Mouse (Mus musculus) testis, adult 2 months (tissue): ENCODE measurements around the gene Mast4. TPM values are rescaled to one million over a fixed set of nuclear protein-coding genes. Genes with fewer than 3 reads are reported as not detected.

Experiments
- H3K27ac ChIP-seq: fragments of 200-500 bp; 2 replicates; pipeline ENCODE4 v1.5.1; 2012; ENCODE audit warnings: low read depth, low read length; ENCODE audit not compliant: control insufficient read depth, insufficient read depth
- H3K27me3 ChIP-seq: fragments of 200-500 bp; 2 replicates; pipeline ENCODE4 v1.6.1; 2012; ENCODE audit warnings: mild to moderate bottlenecking, low read length, moderate library complexity; ENCODE audit not compliant: control insufficient read depth, insufficient read depth
- H3K36me3 ChIP-seq: fragments of 200-500 bp; 2 replicates; pipeline ENCODE4 v1.6.1; 2012; ENCODE audit warnings: mild to moderate bottlenecking, low read length; ENCODE audit not compliant: control insufficient read depth, insufficient read depth
- H3K4me1 ChIP-seq: fragments of 200-500 bp; 2 replicates; pipeline ENCODE4 v1.6.1; 2012; ENCODE audit warnings: low read length; ENCODE audit not compliant: control insufficient read depth, insufficient read depth
- H3K4me3 ChIP-seq: fragments of 200-500 bp; 2 replicates; pipeline ENCODE4 v1.5.1; 2012; ENCODE audit warnings: low read depth, mild to moderate bottlenecking, low read length, moderate library complexity, mixed read lengths; ENCODE audit not compliant: control insufficient read depth
- CTCF ChIP-seq: fragments of 200-500 bp; IDR thresholded peaks from 2 replicates; pipeline ENCODE4 v1.5.1; 2012; ENCODE audit warnings: low read depth, mild to moderate bottlenecking, inconsistent platforms, low read length, moderate library complexity; ENCODE audit not compliant: control insufficient read depth, insufficient read depth, insufficient replicate concordance
- POLR2A ChIP-seq: fragments of 200-500 bp; IDR thresholded peaks from 2 replicates; pipeline ENCODE4 v1.6.1; 2012; ENCODE audit warnings: low read depth, mild to moderate bottlenecking, inconsistent platforms, low read length, moderate library complexity; ENCODE audit not compliant: control insufficient read depth
- polyA plus RNA-seq: library from polyadenylated mRNA; depleted of rRNA; stranded (reverse); fragments of >200 nt; gene quantifications from 2 replicates; pipeline ENCODE4 v1.2.3, GENCODE M21; 2012

Mast4 gene
- polyA plus RNA-seq, 1 experiment: 5.3 TPM

GRCm38 (mm10) chr13:103120669-103121131 lies 213.6 kb downstream of the Mast4 start:
- Histone ChIP-seq H3K27ac (no peak overlapping the region), H3K4me1 (no peaks in the 10 kb centered on the region), H3K27me3 (no peaks in the 10 kb centered on the region), H3K36me3 (no peaks in the 10 kb centered on the region), H3K4me3 (no peak overlapping the region)
- TF ChIP-seq POLR2A: no peak
- peak; percentile 20; the same call in 1 of the 2 replicates for TF ChIP-seq CTCF

GRCm38 (mm10) chr13:103119728-103120127 lies 214.6 kb downstream of the Mast4 start:
- Histone ChIP-seq H3K4me3 (no peak overlapping the region), H3K4me1 (no peaks in the 10 kb centered on the region), H3K27me3 (no peaks in the 10 kb centered on the region), H3K36me3 (no peaks in the 10 kb centered on the region), H3K27ac (no peak overlapping the region)
- TF ChIP-seq CTCF (no peak), POLR2A (no peak)

GRCm38 (mm10) chr13:103115116-103115515 lies 219.2 kb downstream of the Mast4 start:
- H3K27me3 ChIP-seq: no peaks in the 10 kb centered on the region
- TF ChIP-seq CTCF: no peak
- no peak for TF ChIP-seq POLR2A
- H3K4me3 ChIP-seq: no peak overlapping the region
- no peaks in the 10 kb centered on the region for H3K36me3 ChIP-seq
- H3K27ac ChIP-seq: no peak overlapping the region
- H3K4me1 ChIP-seq: no peaks in the 10 kb centered on the region

GRCm38 (mm10) chr13:103114274-103114673 lies 220.0 kb downstream of the Mast4 start:
- no peaks in the 10 kb centered on the region for H3K4me1 ChIP-seq
- TF ChIP-seq CTCF (no peak), POLR2A (no peak)
- H3K27ac ChIP-seq: no peak overlapping the region
- H3K4me3 ChIP-seq: no peak overlapping the region
- H3K36me3 ChIP-seq: no peaks in the 10 kb centered on the region
- no peaks in the 10 kb centered on the region for H3K27me3 ChIP-seq

- Histone ChIP-seq H3K4me3 (no peak overlapping the region), H3K4me1 (no peaks in the 10 kb centered on the region), H3K36me3 (no peaks in the 10 kb centered on the region), H3K27me3 (no peaks in the 10 kb centered on the region), H3K27ac (no peak overlapping the region)
- TF ChIP-seq CTCF (peak; percentile 74; the same call in 1 of the 2 replicates), POLR2A (no peak)
Observed at GRCm38 (mm10) chr13:103109872-103110271, 224.4 kb downstream of the Mast4 start.

- Histone ChIP-seq H3K27ac (no peak overlapping the region), H3K4me1 (no peaks in the 10 kb centered on the region; the same call in 1 of the 2 replicates), H3K27me3 (no peaks in the 10 kb centered on the region), H3K4me3 (no peak overlapping the region), H3K36me3 (no peaks in the 10 kb centered on the region)
- no peak for TF ChIP-seq POLR2A
- TF ChIP-seq CTCF: no peak
Observed at GRCm38 (mm10) chr13:103107362-103107761, 226.9 kb downstream of the Mast4 start.

GRCm38 (mm10) chr13:103102598-103102997 lies 231.7 kb downstream of the Mast4 start:
- no peak overlapping the region for H3K4me3 ChIP-seq
- no peaks in the 10 kb centered on the region; the same call in 1 of the 2 replicates for H3K4me1 ChIP-seq
- H3K36me3 ChIP-seq: no peaks in the 10 kb centered on the region
- H3K27ac ChIP-seq: no peak overlapping the region
- H3K27me3 ChIP-seq: no peaks in the 10 kb centered on the region
- no peak for TF ChIP-seq CTCF
- TF ChIP-seq POLR2A: no peak
